Mouse (Mus musculus) heart, postnatal 0 days (tissue): Measurements from ENCODE around the gene Stk4. TPM values are rescaled to one million over a fixed set of nuclear protein-coding genes. Genes with fewer than 3 reads are reported as not detected.
A peak's percentile ranks its signal among the peaks of the same experiment; 100 is the strongest.

Source experiments
- ATAC-seq: fragments of 200-750 bp; cut with Nextera tagmentation; 2 replicates; pipeline ENCODE4 v1.8.0; 2017; ENCODE audit warnings: low read depth, moderate number of reproducible peaks, moderate library complexity; ENCODE audit not compliant: insufficient read depth
- DNase-seq: peaks from one replicate; pipeline ENCODE4 v3.0.0-alpha.2; 2016; ENCODE audit warnings: low spot score
- H3K27ac ChIP-seq: fragments of 300-500 bp; sonication (generic); 2 replicates; pipeline ENCODE4 v1.5.1; 2014; ENCODE audit warnings: low read depth, mild to moderate bottlenecking
- H3K27me3 ChIP-seq: fragments of 300-500 bp; sonication (generic); 2 replicates; pipeline ENCODE4 v1.6.1; 2014; ENCODE audit warnings: low read length, mixed read lengths; ENCODE audit not compliant: control insufficient read depth, insufficient read depth
- H3K36me3 ChIP-seq: fragments of 300-500 bp; sonication (generic); replicated peaks from 2 replicates; pipeline ENCODE4 v1.6.1; 2014; ENCODE audit warnings: low read length, mixed read lengths; ENCODE audit not compliant: control insufficient read depth, insufficient read depth
- H3K4me1 ChIP-seq: fragments of 300-500 bp; sonication (generic); 2 replicates; pipeline ENCODE4 v1.6.1; 2014; ENCODE audit warnings: antibody characterized with exemption; ENCODE audit not compliant: control insufficient read depth, insufficient read depth
- H3K4me2 ChIP-seq: fragments of 300-500 bp; sonication (generic); 2 replicates; pipeline ENCODE4 v1.6.1; 2014; ENCODE audit warnings: low read depth, mild to moderate bottlenecking, low read length, moderate library complexity
- H3K4me3 ChIP-seq: fragments of 300-500 bp; sonication (generic); 2 replicates; pipeline ENCODE4 v1.5.1; 2014; ENCODE audit warnings: low read depth, low read length
- H3K9ac ChIP-seq: fragments of 300-500 bp; sonication (generic); replicated peaks from 2 replicates; pipeline ENCODE4 v1.6.1; 2014; ENCODE audit warnings: low read depth, low read length, mixed read lengths
- H3K9me3 ChIP-seq: fragments of 300-500 bp; sonication (generic); replicated peaks from 2 replicates; pipeline ENCODE4 v1.6.1; 2016; ENCODE audit warnings: low read length; ENCODE audit not compliant: control insufficient read depth
- CTCF ChIP-seq: IDR thresholded peaks from 2 replicates; pipeline ENCODE4 v1.5.1; 2016; ENCODE audit warnings: antibody characterized with exemption, control low read depth, low read depth
- EP300 ChIP-seq: IDR thresholded peaks from 2 replicates; pipeline ENCODE4 v1.6.1; 2016; ENCODE audit warnings: antibody characterized with exemption, low read depth
- WGBS: fragments of 180-500 bp; shearing (Covaris S2); extraction: QIAGEN DNeasy Blood & Tissue Kit; methylation state at CpG from one replicate; pipeline ENCODE4 v1.1.7; 2014; 5-methylcytosine and 5-hydroxymethylcytosine counted together
- polyA plus RNA-seq: library from polyadenylated mRNA; unstranded; fragments of >200 nt; fragmentation: Nextera tagmentation; extraction: Ambion mirVana; gene quantifications from 2 replicates; pipeline ENCODE4 v1.2.1, GENCODE M21; 2015
- total RNA-seq: library from RNA; depleted of rRNA; stranded (reverse); fragments of >200 nt; gene quantifications from 2 replicates; pipeline ENCODE4 v1.2.3, GENCODE M21; 2014; ENCODE audit warnings: low replicate concordance

Gene Stk4
- total and polyA plus RNA-seq, 2 experiments from 2014 or later = 8.6 to 16.6 TPM

GRCm38 (mm10) chr2:164111546-164111945, 41.4 kb downstream of the Stk4 start:
- Histone ChIP-seq H3K36me3 (0 out of 2 replicates have a peak, but pooled peaks cover 7% of the 10 kb centered on the region), H3K27me3 (no peaks in the 10 kb centered on the region), H3K27ac (no peak overlapping the region), H3K4me2 (no peak overlapping the region), H3K9me3 (no peaks in the 10 kb centered on the region), H3K9ac (no peak overlapping the region), H3K4me1 (0 out of 2 replicates have a peak, but pooled peaks cover 6% of the 10 kb centered on the region), H3K4me3 (no peak overlapping the region)
- WGBS = 70% methylated on average over 8 of the region's 8 CpGs
- ATAC-seq = peak; percentile 44; the same call in 1 of the 2 replicates
- TF ChIP-seq EP300 (no peak), CTCF (no peak)
- DNase-seq = peak; percentile 57

GRCm38 (mm10) chr2:164114051-164114450, 43.9 kb downstream of the Stk4 start:
- no peak overlapping the region for H3K9ac ChIP-seq
- no peaks in the 10 kb centered on the region for H3K27me3 ChIP-seq
- ATAC-seq = no peak
- H3K9me3 ChIP-seq = no peaks in the 10 kb centered on the region
- H3K36me3 ChIP-seq = peaks cover 15% of the 10 kb centered on the region
- TF ChIP-seq EP300 (no peak), CTCF (no peak)
- no peak overlapping the region for H3K4me3 ChIP-seq
- WGBS = 91% methylated on average over 6 of the region's 6 CpGs
- H3K4me2 ChIP-seq = no peak overlapping the region
- H3K27ac ChIP-seq = peak overlapping the region; percentile 3; the same call in 1 of the 2 replicates
- H3K4me1 ChIP-seq = no peaks in the 10 kb centered on the region
- DNase-seq = no peak

- 84% methylated on average over 10 of the region's 10 CpGs for WGBS
Measured at GRCm38 (mm10) chr2:164115531-164115930, 45.4 kb downstream of the Stk4 start.

GRCm38 (mm10) chr2:164119503-164119902, 49.4 kb downstream of the Stk4 start:
- H3K4me1 ChIP-seq = no peaks in the 10 kb centered on the region
- H3K4me2 ChIP-seq = no peak overlapping the region
- TF ChIP-seq CTCF = no peak
- no peak for TF ChIP-seq EP300
- no peak for ATAC-seq
- peaks cover 35% of the 10 kb centered on the region for H3K36me3 ChIP-seq
- H3K4me3 ChIP-seq = no peak overlapping the region
- no peak for DNase-seq
- no peak overlapping the region for H3K9ac ChIP-seq
- H3K27me3 ChIP-seq = no peaks in the 10 kb centered on the region
- no peak overlapping the region for H3K27ac ChIP-seq
- 92% methylated on average over 6 of the region's 6 CpGs for WGBS
- H3K9me3 ChIP-seq = no peaks in the 10 kb centered on the region

More at GRCm38 (mm10) chr2:164115531-164115930, 45.4 kb downstream of the Stk4 start:
- no peaks in the 10 kb centered on the region for H3K9me3 ChIP-seq
- no peak overlapping the region for H3K4me3 ChIP-seq
- peaks cover 29% of the 10 kb centered on the region for H3K36me3 ChIP-seq
- H3K4me2 ChIP-seq = no peak overlapping the region
- no peaks in the 10 kb centered on the region for H3K4me1 ChIP-seq
- H3K9ac ChIP-seq = no peak overlapping the region
- no peak for ATAC-seq
- H3K27me3 ChIP-seq = no peaks in the 10 kb centered on the region
- H3K27ac ChIP-seq = no peak overlapping the region
- no peak for TF ChIP-seq EP300
- TF ChIP-seq CTCF = no peak
- no peak for DNase-seq

- ATAC-seq = no peak
Measured at GRCm38 (mm10) chr2:164123169-164123766, 53.1 kb downstream of the Stk4 start.

GRCm38 (mm10) chr2:164126533-164126955, 56.4 kb downstream of the Stk4 start:
- H3K27me3 ChIP-seq = no peaks in the 10 kb centered on the region
- no peak overlapping the region for H3K9ac ChIP-seq
- WGBS = 82% methylated on average over 13 of the region's 13 CpGs
- no peak overlapping the region for H3K27ac ChIP-seq
- ATAC-seq (no peak), DNase-seq (no peak)
- H3K9me3 ChIP-seq = no peaks in the 10 kb centered on the region
- H3K4me2 ChIP-seq = no peak overlapping the region
- peaks cover 5% of the 10 kb centered on the region for H3K36me3 ChIP-seq
- TF ChIP-seq CTCF (peak; percentile 46), EP300 (no peak)
- H3K4me1 ChIP-seq = no peaks in the 10 kb centered on the region
- H3K4me3 ChIP-seq = no peak overlapping the region

More at GRCm38 (mm10) chr2:164123169-164123766, 53.1 kb downstream of the Stk4 start:
- no peak overlapping the region for H3K4me2 ChIP-seq
- H3K27ac ChIP-seq = no peak overlapping the region
- no peak for DNase-seq
- H3K4me1 ChIP-seq = no peaks in the 10 kb centered on the region
- H3K9ac ChIP-seq = no peak overlapping the region
- no peaks in the 10 kb centered on the region for H3K27me3 ChIP-seq
- TF ChIP-seq CTCF (no peak), EP300 (no peak)
- WGBS = 79% methylated on average over 5 of the region's 5 CpGs
- H3K4me3 ChIP-seq = no peak overlapping the region
- no peaks in the 10 kb centered on the region for H3K9me3 ChIP-seq
- peaks cover 29% of the 10 kb centered on the region for H3K36me3 ChIP-seq
